Mouse (Mus musculus) CH12.LX (cell line): ENCODE results near the gene Trp53i13.

ENCODE experiments used
- CTCF ChIP-seq, 2 experiments: IDR thresholded peaks in 1 of 2; conservative IDR thresholded peaks in 1 of 2; 2 replicates each; pipeline ENCODE4 v1.5.1; 2011 to 2012; ENCODE audit warnings: low read depth in 2 of 2, low read length in 2 of 2, improper control_type of control experiment in 1 of 2, inconsistent platforms in 1 of 2, mild to moderate bottlenecking in 1 of 2, moderate library complexity in 1 of 2
- MYC ChIP-seq: IDR thresholded peaks from 2 replicates; pipeline ENCODE4 v1.6.1; 2011; ENCODE audit warnings: low read depth, mild to moderate bottlenecking, improper control_type of control experiment, low read length

GRCm38 (mm10) chr11:77520601-77521529 is 5.1 kb upstream of the Trp53i13 start:
- TF ChIP-seq MYC: no peak
- TF ChIP-seq CTCF (conservative IDR thresholded peaks at IDR 0.05 in 1 of 2, IDR thresholded peaks at IDR 0.05 in 1 of 2; ENCODE audit: low read depth in 2 of 2, low read length in 2 of 2): no peak
